Mouse (Mus musculus): ENCODE measurements around the gene Abcg1.

Gene Abcg1

GRCm38 (mm10) chr17:31057151-31057890 lies at the start of gene Abcg1:
Abcg1 (plus strand) TSS chr17:31057675.
- peak; percentile 78 for DNase-seq

GRCm38 (mm10) chr17:31008416-31008815 lies 49.1 kb upstream of the Abcg1 start:
- no peak for DNase-seq

GRCm38 (mm10) chr17:31011551-31012394 lies 45.7 kb upstream of the Abcg1 start:
- peak; percentile 65 for DNase-seq

- peak; percentile 78 for DNase-seq
Observed at GRCm38 (mm10) chr17:31018267-31018666, 39.2 kb upstream of the Abcg1 start.

GRCm38 (mm10) chr17:31019505-31019904 lies 38.0 kb upstream of the Abcg1 start:
- DNase-seq = peak; percentile 82

GRCm38 (mm10) chr17:31020078-31020477 lies 37.4 kb upstream of the Abcg1 start:
- peak; percentile 22 for DNase-seq

- no peak for DNase-seq
Observed at GRCm38 (mm10) chr17:31021276-31021675, 36.2 kb upstream of the Abcg1 start.

- no peak for DNase-seq
Observed at GRCm38 (mm10) chr17:31024125-31024781, 33.2 kb upstream of the Abcg1 start.

GRCm38 (mm10) chr17:31024782-31025125 lies 32.7 kb upstream of the Abcg1 start:
- DNase-seq = no peak

GRCm38 (mm10) chr17:31026986-31027385 lies 30.5 kb upstream of the Abcg1 start:
- DNase-seq = no peak

GRCm38 (mm10) chr17:31027723-31028122 lies 29.8 kb upstream of the Abcg1 start:
- DNase-seq = no peak

- no peak for DNase-seq
Observed at GRCm38 (mm10) chr17:31028821-31029370, 28.6 kb upstream of the Abcg1 start.

- no peak for DNase-seq
Observed at GRCm38 (mm10) chr17:31029407-31029806, 28.1 kb upstream of the Abcg1 start.

GRCm38 (mm10) chr17:31032341-31032740 lies 25.1 kb upstream of the Abcg1 start:
- DNase-seq = no peak

- DNase-seq = no peak
Observed at GRCm38 (mm10) chr17:31033251-31033650, 24.2 kb upstream of the Abcg1 start.

- no peak for DNase-seq
Observed at GRCm38 (mm10) chr17:31034165-31034564, 23.3 kb upstream of the Abcg1 start.

GRCm38 (mm10) chr17:31034674-31035356 lies 22.7 kb upstream of the Abcg1 start:
- no peak for DNase-seq

- DNase-seq = no peak
Observed at GRCm38 (mm10) chr17:31036168-31036876, 21.2 kb upstream of the Abcg1 start.

GRCm38 (mm10) chr17:31037331-31037730 lies 20.1 kb upstream of the Abcg1 start:
- DNase-seq = no peak

- peak; percentile 37 for DNase-seq
Observed at GRCm38 (mm10) chr17:31038381-31038780, 19.1 kb upstream of the Abcg1 start.

GRCm38 (mm10) chr17:31039626-31040025 lies 17.8 kb upstream of the Abcg1 start:
- DNase-seq = no peak

GRCm38 (mm10) chr17:31040421-31040820 lies 17.1 kb upstream of the Abcg1 start:
- no peak for DNase-seq

All from kidney, postnatal 10 days (tissue).